Mouse (Mus musculus) kidney, adult 9 months (tissue): ENCODE results near the gene Uncx.
A peak's percentile ranks its signal among the peaks of the same experiment; 100 is the strongest.
"Not testable (repeated sequence)": the region's sequence is repeated elsewhere in the genome, so short reads cannot be mapped to it uniquely, and the experiment has no call there.

Experiments used
- DNase-seq: peaks from one replicate; pipeline ENCODE4 v3.0.0; 2022

The Uncx gene

DNA sequence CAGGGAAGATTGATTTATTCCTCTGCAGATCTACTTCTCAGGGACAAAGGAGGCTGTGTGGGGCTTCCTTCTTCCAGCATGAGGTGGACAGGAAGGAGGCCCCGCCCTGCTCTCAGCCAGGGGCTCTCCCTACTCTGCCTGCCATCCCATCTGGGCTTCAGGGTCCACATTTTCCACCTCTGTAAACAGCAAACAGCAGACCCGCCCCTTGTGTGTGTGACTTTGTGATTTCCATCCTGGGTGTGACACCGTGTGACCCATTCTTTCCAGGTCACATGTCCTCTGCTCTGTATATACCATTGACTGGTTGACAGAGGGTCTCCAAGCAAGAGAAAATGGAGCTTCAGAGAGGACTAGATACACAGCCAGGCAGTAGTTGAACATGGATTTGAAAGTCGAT lies 22.2 kb downstream of the Uncx start:
- no peak for DNase-seq

DNA sequence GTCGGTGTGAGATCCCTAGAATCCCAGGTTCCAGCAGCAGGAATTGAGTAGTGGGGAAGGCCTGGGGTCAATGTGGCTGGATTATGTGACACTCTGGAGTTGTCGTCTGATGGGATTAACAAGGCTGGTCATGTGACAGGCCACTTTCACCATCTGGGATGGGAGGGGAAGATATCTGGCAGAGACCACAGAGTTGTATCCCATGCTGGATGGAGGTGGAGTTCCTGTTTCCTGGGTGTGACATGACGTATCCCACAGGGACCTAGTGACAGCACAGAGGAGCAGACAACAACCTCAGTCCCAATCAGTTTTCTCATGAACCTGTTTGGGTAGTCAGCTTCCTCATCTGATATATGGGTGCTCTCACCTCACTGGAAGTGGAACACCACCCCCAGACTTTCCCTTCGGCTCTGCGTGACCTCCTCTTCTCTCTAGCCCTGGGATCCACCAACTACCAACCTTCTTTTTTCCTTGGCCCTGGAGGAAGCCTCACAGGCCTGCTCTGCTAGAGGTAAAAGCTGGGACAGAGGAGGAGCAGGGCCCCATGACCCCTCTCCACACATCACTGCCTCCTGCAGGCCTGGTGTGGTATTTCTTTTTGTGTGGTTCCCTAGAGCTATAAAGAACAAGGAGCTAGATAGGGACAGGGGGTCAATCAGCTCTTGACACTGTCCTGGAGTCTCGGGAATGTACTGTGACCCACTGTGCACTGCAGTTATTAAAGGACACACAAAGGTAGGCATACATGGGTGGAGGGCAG lies 23.5 kb downstream of the Uncx start:
- DNase-seq, result no peak

DNA sequence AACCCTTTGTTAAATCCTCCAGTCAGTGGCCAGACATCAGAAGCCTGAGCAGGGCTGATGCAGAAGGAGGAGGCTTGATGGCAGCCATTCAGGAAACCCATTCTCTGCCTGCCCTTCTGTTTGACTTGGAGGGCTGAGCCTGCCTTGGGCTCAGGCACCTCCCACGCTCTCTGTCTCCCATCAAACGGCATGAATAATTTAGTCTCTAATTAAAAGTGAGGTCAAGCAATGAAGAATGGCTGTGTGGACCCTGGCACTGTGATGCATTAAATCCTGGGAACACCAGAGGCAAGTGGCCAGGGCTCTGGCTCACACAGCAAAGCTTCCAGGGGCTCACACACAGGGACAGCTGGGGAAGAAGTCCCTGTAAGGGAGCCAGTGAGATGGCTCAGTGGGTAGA lies 24.8 kb downstream of the Uncx start:
- DNase-seq, result no peak

DNA sequence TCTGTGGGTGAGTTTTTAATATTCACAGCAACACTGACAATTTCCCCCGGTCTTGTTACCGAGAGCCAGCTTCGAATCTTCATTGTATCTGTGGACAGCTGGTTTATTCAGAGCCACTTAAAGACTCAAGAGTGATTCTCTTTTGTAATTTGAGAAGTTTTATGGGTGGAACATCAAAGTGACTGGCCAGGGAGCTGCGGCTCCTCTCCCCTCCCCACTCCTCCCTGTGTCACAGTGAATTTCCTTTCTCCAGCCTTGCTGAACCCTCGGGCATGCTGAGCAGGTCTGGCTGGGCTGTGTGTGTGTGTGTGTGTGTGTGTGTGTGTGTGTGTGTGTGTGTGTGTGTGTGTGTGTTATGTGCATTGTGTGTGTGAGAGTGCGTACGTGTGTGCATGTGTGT lies 29.2 kb downstream of the Uncx start:
- DNase-seq, result no peak

DNA sequence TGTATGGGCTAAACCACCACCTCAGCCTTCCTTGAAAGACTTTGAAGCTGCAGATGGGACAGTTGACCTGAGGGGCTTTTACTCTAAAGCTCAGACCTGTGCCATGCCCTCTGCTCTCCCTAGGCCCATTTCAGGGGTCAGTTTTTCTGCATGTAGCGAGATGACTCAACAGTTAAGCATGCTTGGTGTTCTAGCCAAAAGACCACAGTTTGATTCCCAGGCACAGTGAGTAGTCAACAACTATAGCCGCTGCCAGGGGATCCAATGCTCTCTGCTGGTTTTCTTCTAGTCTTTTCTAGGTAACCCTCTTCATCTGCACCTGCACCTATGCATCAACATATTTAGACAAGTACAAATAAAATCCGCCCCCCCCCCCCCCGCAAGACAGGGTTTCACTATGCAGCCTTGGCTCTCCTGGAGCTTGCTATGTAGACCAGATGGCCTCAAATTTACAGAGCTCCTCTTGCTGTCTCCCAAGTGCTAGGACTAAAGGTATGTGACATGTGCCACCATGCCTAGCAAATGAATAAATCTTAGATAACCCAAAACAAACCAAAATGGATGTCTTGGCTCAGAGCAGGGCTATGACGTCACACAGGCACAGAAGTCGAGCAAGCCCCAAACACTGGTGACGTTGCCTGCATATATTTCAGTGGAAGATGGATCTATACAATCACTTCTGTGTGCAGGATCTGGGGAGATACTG lies 30.5 kb downstream of the Uncx start:
- DNase-seq, result no peak

DNA sequence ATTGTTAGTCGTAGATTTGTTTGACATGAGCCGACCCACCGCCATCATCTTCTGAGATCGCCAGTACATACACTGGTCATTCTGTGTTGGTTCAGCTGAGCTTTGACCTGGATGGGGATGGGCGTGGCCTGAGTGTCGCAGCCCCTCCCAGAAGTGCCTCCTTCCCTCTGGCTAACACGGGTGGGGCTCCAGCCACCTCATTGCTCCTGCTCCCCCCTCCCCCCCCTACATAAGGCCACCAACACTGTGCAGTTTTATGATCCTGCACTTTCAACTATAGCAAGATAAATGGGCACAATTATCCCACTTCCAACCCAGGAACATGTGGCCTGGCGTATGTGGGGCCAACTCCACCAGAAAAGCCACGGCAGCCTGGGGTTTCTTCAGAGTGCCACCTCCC lies 31.8 kb downstream of the Uncx start:
- no peak for DNase-seq

DNA sequence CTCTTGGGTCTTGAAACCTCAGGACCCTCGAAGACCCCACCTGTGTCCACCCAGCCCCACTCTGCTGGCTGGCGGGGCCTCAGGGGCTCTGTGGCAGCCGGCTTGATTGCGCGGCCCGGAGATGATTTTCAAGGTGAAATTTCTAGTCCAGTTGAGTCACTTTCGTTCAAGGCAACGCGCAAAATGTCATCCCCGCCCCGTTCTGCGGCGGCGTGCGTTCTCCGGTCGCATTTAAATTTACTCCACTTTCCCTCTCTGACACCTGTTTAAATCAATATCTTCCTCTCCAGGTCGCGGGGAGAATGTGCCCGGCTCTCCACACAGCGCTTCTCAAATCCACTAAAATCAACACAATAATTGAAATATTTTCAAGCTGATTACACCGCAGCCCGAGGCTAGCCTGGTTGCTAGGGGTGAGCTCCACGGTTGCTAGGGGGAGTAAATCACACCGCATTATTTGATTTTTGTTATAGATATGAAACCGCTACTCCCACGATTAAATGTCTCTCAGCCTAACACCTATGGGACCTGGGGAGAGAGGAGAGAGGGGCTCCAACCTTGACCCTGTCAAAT lies 37.0 kb downstream of the Uncx start:
- DNase-seq, result no peak

DNA sequence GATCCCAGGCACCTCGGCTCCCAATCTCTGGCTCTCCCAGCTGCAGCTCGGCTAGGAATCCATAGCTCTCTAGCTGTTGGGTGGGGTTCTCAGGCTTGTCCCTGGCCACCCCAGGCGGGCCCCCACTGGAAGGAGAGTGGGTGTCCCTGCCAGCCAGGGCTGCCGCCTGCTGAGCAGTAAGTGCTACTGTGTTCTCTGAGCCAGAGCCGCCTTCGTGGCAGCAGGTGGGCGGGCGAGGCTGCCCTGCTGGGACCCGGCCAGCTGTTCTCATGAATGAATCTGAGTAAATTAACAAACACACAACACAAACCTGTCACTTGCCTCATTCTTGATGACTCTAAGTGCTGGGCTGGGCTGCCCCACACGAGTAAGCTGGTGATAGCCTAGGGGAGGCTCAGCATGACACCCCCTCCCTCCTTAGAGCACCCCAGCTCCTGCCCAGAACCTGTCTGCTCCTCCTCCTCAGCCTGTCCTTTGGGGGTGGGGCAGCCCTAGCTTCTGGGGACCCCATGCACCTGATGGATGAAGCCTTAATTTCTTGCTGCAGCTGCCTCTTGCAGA lies 38.1 kb downstream of the Uncx start:
- no peak for DNase-seq

DNA sequence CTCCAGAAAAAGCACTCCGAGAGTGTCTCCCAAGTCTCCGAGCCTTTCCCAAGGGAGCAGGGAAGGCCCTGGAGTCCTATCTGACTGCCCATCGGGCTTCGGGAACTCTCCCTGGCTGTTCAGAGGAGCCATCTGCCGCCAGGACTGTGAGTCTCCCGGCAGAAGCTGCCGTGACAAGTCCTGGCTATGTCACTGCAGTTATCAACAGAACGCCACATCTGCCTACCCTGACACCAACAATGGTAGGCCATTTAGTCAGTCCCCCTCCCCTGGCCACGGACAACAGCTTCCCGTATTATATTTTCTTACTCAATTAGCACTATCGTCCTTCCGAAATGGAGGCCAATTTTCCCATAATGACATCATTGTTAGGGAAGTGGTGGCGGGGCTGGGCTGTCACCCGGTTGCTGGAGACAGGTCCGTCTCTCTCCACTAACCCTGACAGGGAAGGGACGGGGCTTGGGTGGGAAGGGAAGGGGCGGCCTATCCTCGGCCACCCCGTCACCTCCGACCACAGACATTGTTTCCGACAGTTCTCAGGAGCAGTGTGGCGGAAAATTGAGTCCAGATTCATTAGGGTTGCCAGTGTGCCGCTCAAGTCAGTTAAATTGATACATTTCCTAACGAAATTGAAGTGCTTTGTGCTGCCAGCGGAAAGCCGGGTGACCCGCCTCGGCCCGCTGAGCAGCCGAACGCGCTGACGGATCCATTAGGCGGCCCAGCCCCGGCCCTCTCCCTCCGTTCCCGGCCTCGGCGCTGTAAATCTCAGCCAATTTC lies 41.9 kb downstream of the Uncx start:
- no peak for DNase-seq

DNA sequence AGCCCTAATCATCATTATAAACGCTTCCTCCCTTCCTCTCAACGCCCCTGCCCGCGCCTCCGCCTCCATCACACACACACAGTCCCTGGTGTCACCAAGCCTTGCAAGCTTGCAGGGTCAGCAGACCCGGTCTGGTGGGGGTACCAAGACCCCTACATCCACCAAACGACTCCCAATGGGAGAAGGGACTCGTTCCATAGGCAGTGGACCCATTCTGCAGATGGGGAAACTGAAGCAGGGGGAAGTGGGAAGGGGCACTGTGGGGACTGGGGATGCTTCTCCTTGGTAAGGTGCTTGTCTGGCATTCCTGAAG lies 42.4 kb downstream of the Uncx start:
- no peak for DNase-seq

DNA sequence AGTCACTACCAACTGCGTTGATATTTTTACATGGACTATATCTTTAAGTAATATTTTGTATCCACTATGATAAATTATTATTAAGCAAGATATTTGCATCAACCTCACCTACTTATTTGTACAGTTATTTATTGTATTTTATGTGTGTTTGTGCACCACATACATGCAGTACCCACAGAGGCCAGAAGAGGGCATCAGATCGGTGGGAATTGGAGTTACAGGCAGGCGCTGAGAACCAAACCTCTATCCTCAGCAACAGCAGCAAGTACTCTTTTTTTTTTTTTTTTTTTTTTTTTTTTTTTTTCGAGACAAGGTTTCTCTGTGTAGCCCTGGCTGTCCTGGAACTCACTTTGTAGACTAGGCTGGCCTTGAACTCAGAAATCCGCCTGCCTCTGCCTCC lies 44.2 kb downstream of the Uncx start:
- not testable (repeated sequence) for DNase-seq

DNA sequence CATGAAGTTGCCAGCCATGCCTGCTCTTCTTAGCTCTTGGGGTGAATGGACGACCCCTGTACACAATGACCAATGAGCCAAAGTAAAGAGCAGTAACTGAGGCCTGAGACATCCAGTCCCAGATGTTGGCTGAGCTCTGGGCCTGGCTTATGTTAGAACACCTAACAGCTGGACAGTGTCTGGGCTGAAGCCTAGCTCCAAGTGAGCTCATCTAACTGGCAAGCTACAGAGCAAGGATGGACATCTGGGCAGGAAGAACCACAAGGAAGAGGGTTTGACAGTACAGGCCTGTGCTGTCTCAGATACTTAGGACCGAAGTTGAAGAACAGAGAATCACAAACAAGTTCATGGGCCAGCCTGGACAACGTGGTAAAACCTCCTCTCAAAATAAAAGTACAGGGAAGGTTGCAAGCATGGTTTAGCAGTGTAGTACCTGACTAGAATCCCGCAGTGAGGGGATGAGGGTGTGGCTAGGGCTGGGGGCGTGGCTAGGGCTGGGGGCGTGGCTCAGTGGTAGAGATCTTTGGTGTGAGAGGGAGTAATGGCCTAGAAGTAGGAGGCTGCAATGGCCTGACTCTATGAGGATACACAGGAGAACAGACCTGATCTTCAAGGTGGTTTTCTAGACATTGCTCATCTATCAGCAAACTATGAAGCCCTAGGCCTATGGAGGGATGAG lies 47.5 kb downstream of the Uncx start:
- not testable (repeated sequence) for DNase-seq

DNA sequence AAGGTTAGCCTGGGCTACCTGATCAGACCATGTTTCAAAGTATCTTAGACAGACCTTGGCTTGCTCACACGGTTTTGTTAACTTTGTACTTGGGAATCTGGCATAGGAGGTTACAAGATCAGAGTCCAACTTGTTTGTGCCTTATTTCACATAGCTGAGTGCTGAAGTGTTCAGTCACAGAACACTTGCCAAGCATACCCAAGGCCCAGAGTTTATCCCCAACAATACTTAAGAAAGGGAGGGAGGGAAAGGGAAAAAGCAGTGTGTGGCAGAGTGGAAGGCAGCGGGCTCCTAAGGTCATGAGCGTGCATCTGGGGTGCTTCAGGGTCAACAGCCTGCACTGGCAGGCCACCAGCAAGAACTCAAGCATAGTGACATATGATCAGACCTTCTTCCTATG lies 48.7 kb downstream of the Uncx start:
- DNase-seq, result peak; percentile 88

DNA sequence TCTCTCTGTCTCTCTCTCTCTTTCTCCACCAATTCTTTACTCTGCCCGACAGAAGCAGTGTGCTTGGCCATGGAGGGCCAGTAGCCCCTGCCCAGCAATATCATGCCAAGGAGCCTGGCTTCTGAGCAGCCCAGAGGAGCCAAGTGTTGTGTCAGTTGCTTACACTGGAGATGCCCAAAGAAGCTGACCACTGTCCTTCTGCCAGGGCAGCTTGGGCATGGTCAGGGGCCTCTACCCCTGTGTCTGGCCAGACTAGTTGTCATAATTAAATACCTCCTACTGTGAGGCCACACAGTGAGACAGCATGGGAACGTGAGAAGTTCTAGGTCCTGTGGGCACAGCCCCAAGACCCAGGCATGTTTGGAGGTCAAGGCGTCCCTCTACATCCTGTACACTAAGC lies 49.6 kb downstream of the Uncx start:
- DNase-seq, result no peak

DNA sequence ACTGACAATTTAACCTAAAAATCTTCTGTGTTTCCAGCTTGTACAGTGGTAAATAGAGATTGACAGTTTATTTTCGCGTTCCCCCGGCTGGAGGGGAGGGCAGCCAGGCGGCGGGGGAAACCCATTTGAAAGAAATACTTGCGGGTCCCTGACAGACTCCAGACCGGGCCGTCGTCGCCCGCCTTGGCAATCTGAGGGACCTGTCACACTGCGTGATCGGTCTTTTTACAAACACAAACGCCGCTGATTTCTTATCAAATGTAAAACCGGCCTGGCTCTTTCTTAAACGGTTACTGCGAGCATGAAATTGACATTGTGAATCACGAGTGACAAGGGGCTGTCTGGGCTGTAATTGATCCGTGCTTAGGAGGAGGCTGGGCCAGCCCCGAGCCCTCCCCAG lies 50.5 kb downstream of the Uncx start:
- DNase-seq, result no peak

DNA sequence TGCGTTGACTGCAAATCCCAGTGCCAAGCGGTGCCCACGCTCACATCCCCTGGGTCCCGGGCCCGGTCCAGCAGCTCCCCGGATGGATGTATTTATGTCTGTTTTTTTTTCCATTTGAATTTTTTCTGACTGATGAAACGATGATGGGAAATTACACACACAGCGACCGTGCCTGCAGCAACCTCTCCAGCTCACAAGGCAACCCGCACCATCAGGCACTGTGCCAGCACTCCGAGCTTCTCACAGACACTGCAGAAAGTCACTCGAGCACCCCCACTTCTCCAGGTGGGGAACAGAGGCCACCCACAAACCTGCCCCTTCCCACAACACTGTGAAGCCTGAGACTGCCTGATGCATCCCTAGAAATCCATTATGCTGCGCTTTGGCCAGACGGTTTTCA lies 51.7 kb downstream of the Uncx start:
- DNase-seq, result no peak
